Mouse (Mus musculus) testis, adult 2 months (tissue): ENCODE measurements around the gene Wrnip1.

ENCODE experiments used
- CTCF ChIP-seq: fragments of 200-500 bp; IDR thresholded peaks from 2 replicates; pipeline ENCODE4 v1.5.1; 2012; ENCODE audit warnings: low read depth, mild to moderate bottlenecking, inconsistent platforms, low read length, moderate library complexity; ENCODE audit not compliant: control insufficient read depth, insufficient read depth, insufficient replicate concordance
- POLR2A ChIP-seq: fragments of 200-500 bp; IDR thresholded peaks from 2 replicates; pipeline ENCODE4 v1.6.1; 2012; ENCODE audit warnings: low read depth, mild to moderate bottlenecking, inconsistent platforms, low read length, moderate library complexity; ENCODE audit not compliant: control insufficient read depth

- TF ChIP-seq POLR2A (no peak), CTCF (no peak)
These were observed 12.1 kb upstream of the Wrnip1 start for GRCm38 (mm10) chr13:32789781-32790180.
